Mouse (Mus musculus) hindbrain, postnatal 0 days (tissue): ENCODE results near the gene Commd7. TPM values are rescaled to one million over a fixed set of nuclear protein-coding genes. Genes with fewer than 3 reads are reported as not detected.

Source experiments
- ATAC-seq: fragments of 200-750 bp; cut with Nextera tagmentation; 2 replicates; pipeline ENCODE4 v1.8.0; 2017; ENCODE audit warnings: mild to moderate bottlenecking, moderate TSS enrichment, moderate library complexity
- DNase-seq: peaks from one replicate; pipeline ENCODE4 v3.0.0-alpha.2; 2015; ENCODE audit warnings: low spot score
- H3K27ac ChIP-seq: fragments of 300-500 bp; sonication (generic); 2 replicates; pipeline ENCODE4 v1.5.1; 2014; ENCODE audit warnings: mild to moderate bottlenecking
- H3K27me3 ChIP-seq: fragments of 300-500 bp; sonication (generic); 2 replicates; pipeline ENCODE4 v1.6.1; 2014; ENCODE audit warnings: low read length, mixed read lengths; ENCODE audit not compliant: insufficient read depth
- H3K36me3 ChIP-seq: fragments of 300-500 bp; sonication (generic); 2 replicates; pipeline ENCODE4 v1.6.1; 2014; ENCODE audit warnings: low read length, mixed read lengths; ENCODE audit not compliant: insufficient read depth
- H3K4me1 ChIP-seq: fragments of 300-500 bp; sonication (generic); 2 replicates; pipeline ENCODE4 v1.6.1; 2014; ENCODE audit warnings: antibody characterized with exemption, low read length, mixed read lengths; ENCODE audit not compliant: insufficient read depth
- H3K4me2 ChIP-seq: fragments of 300-500 bp; sonication (generic); 2 replicates; pipeline ENCODE4 v1.6.1; 2014; ENCODE audit warnings: low read depth, mild to moderate bottlenecking, low read length, moderate library complexity, mixed read lengths
- H3K4me3 ChIP-seq: fragments of 300-500 bp; sonication (generic); 2 replicates; pipeline ENCODE4 v1.5.1; 2014; ENCODE audit warnings: low read length
- H3K9ac ChIP-seq: fragments of 300-500 bp; sonication (generic); replicated peaks from 2 replicates; pipeline ENCODE4 v1.6.1; 2014; ENCODE audit warnings: mild to moderate bottlenecking, low read length, moderate library complexity, mixed read lengths
- H3K9me3 ChIP-seq: fragments of 300-500 bp; sonication (generic); 2 replicates; pipeline ENCODE4 v1.6.1; 2016; ENCODE audit warnings: low read length, mixed read lengths
- CTCF ChIP-seq: IDR thresholded peaks from 2 replicates; pipeline ENCODE4 v1.5.1; 2016; ENCODE audit warnings: antibody characterized with exemption, control low read depth, low read depth
- WGBS: fragments of 180-500 bp; shearing (Covaris S2); extraction: QIAGEN DNeasy Blood & Tissue Kit; methylation state at CpG from one replicate; pipeline ENCODE4 v1.1.7; 2014; 5-methylcytosine and 5-hydroxymethylcytosine counted together
- polyA plus RNA-seq: library from polyadenylated mRNA; unstranded; fragments of >200 nt; fragmentation: Nextera tagmentation; extraction: Ambion mirVana; gene quantifications from 2 replicates; pipeline ENCODE4 v1.2.1, GENCODE M21; 2015
- total RNA-seq: library from RNA; depleted of rRNA; stranded (reverse); fragments of >200 nt; gene quantifications from 2 replicates; pipeline ENCODE4 v1.2.3, GENCODE M21; 2014

Commd7 gene
- total and polyA plus RNA-seq, 2 experiments from 2014 or later = 21.2 to 93.4 TPM

- TF ChIP-seq CTCF = no peak
- no peak overlapping the region for H3K27ac ChIP-seq
- no peak overlapping the region for H3K9ac ChIP-seq
- no peaks in the 10 kb centered on the region for H3K27me3 ChIP-seq
- 96% methylated on average over 1 of the region's 1 CpGs for WGBS
- no peak overlapping the region for H3K4me2 ChIP-seq
- no peak overlapping the region for H3K4me3 ChIP-seq
- no peaks in the 10 kb centered on the region for H3K9me3 ChIP-seq
- no peaks in the 10 kb centered on the region for H3K36me3 ChIP-seq
- peaks cover 8% of the 10 kb centered on the region; the same call in 1 of the 2 replicates for H3K4me1 ChIP-seq
- no peak for DNase-seq
- ATAC-seq = no peak
Measured at GRCm38 (mm10) chr2:153611743-153612142, 20.8 kb downstream of the Commd7 start.

GRCm38 (mm10) chr2:153611241-153611630 is 21.3 kb downstream of the Commd7 start:
- Histone ChIP-seq H3K9me3 (no peaks in the 10 kb centered on the region), H3K9ac (peak overlapping the region; percentile 10; the same call in 1 of the 2 replicates), H3K4me2 (no peak overlapping the region), H3K4me1 (peaks cover 8% of the 10 kb centered on the region; the same call in 1 of the 2 replicates), H3K36me3 (no peaks in the 10 kb centered on the region), H3K27me3 (no peaks in the 10 kb centered on the region), H3K27ac (peak overlapping the region; percentile 75), H3K4me3 (no peak overlapping the region)
- WGBS = 58% methylated on average over 7 of the region's 7 CpGs
- ATAC-seq = no peak
- DNase-seq = no peak
- no peak for TF ChIP-seq CTCF

GRCm38 (mm10) chr2:153610426-153611240 is 21.9 kb downstream of the Commd7 start:
- Histone ChIP-seq H3K4me2 (no peak overlapping the region), H3K9ac (peak overlapping the region; percentile 10; the same call in 1 of the 2 replicates), H3K4me1 (peaks cover 8% of the 10 kb centered on the region; the same call in 1 of the 2 replicates), H3K36me3 (no peaks in the 10 kb centered on the region), H3K4me3 (no peak overlapping the region), H3K27me3 (no peaks in the 10 kb centered on the region), H3K9me3 (no peaks in the 10 kb centered on the region), H3K27ac (peak overlapping the region; percentile 75)
- peak; percentile 79 for DNase-seq
- peak; percentile 25; the same call in 1 of the 2 replicates for TF ChIP-seq CTCF
- peak; percentile 50 for ATAC-seq
- WGBS = 19% methylated on average over 13 of the region's 14 CpGs

- H3K36me3 ChIP-seq = no peaks in the 10 kb centered on the region
- TF ChIP-seq CTCF = peak; percentile 90
- H3K9me3 ChIP-seq = no peaks in the 10 kb centered on the region
- no peak overlapping the region for H3K4me2 ChIP-seq
- 12% methylated on average over 9 of the region's 9 CpGs for WGBS
- H3K4me1 ChIP-seq = peaks cover 8% of the 10 kb centered on the region; the same call in 1 of the 2 replicates
- H3K9ac ChIP-seq = no peak overlapping the region
- peak; percentile 82 for ATAC-seq
- H3K27me3 ChIP-seq = no peaks in the 10 kb centered on the region
- no peak overlapping the region for H3K4me3 ChIP-seq
- no peak overlapping the region for H3K27ac ChIP-seq
- peak; percentile 93 for DNase-seq
Measured at GRCm38 (mm10) chr2:153609548-153609947, 23.0 kb downstream of the Commd7 start.

GRCm38 (mm10) chr2:153609058-153609457 is 23.5 kb downstream of the Commd7 start:
- no peaks in the 10 kb centered on the region for H3K9me3 ChIP-seq
- no peak overlapping the region for H3K27ac ChIP-seq
- no peak for TF ChIP-seq CTCF
- 36% methylated on average over 8 of the region's 8 CpGs for WGBS
- H3K4me1 ChIP-seq = peaks cover 8% of the 10 kb centered on the region; the same call in 1 of the 2 replicates
- no peaks in the 10 kb centered on the region for H3K27me3 ChIP-seq
- no peaks in the 10 kb centered on the region for H3K36me3 ChIP-seq
- H3K4me3 ChIP-seq = no peak overlapping the region
- ATAC-seq = no peak
- peak; percentile 30 for DNase-seq
- no peak overlapping the region for H3K4me2 ChIP-seq
- H3K9ac ChIP-seq = no peak overlapping the region

- 55% methylated on average over 13 of the region's 13 CpGs for WGBS
- Histone ChIP-seq H3K4me3 (no peak overlapping the region), H3K4me1 (peaks cover 8% of the 10 kb centered on the region; the same call in 1 of the 2 replicates), H3K27ac (no peak overlapping the region; the same call in 1 of the 2 replicates), H3K4me2 (no peak overlapping the region), H3K27me3 (no peaks in the 10 kb centered on the region), H3K36me3 (no peaks in the 10 kb centered on the region), H3K9ac (no peak overlapping the region), H3K9me3 (no peaks in the 10 kb centered on the region)
- ATAC-seq (peak; percentile 43; the same call in 1 of the 2 replicates), DNase-seq (peak; percentile 73)
- no peak for TF ChIP-seq CTCF
Measured at GRCm38 (mm10) chr2:153607870-153608515, 24.6 kb downstream of the Commd7 start.
